Mouse (Mus musculus): ENCODE results near the gene Bet1l. TPM values are rescaled to one million over a fixed set of nuclear protein-coding genes. Genes with fewer than 3 reads are reported as not detected.

Bet1l gene
- polyA plus RNA-seq, 1 experiment from 2014 or later: 42.4 TPM

DNA sequence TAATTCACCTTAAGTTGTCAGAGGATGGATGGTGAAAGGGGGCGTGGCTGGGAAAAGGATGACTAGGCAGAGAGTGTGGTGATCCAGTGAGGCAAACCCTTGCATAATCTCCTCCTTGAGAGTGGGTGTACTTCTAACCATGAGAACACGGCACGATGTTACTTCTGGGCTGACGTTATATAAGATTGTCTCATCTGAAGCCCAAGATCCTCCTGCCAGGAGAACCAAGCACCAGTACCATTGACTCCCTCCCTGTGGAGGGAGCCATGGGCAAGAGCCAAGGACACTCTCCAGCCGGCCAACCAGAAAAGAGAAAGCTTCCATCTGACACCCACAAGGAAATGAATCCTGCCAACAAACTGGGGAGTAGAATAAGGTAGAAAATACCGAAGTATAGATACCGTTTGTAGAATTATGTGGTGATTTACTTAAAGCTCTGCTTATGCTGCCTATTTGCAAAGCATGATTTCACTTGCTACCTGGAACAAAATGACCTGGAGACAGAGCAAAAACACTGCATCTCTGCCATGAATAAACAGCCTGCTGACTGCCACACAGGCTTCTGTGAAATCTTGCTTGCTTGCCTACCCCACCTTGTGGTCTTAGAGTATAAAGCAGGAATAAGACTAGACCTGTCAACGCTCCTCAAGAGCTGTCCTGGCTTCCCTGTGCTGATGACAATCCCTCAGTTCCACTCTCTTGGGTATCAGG is 29.1 kb downstream of the Bet1l start:
- peak overlapping the region; percentile 54 for H3K4me2 ChIP-seq (replicated peaks; ENCODE audit: low read depth)
- H3K9me3 ChIP-seq (ENCODE audit: control insufficient read depth): no peaks in the 10 kb centered on the region
- peak; percentile 84 for ATAC-seq
- peak; percentile 77 for TF ChIP-seq CTCF (IDR thresholded peaks at IDR 0.05; ENCODE audit: low read depth)
- H3K4me3 ChIP-seq (ENCODE audit: low read depth, low read length): peak overlapping the region; percentile 11; the same call in 1 of the 2 replicates
- no peaks in the 10 kb centered on the region for H3K36me3 ChIP-seq (ENCODE audit: control insufficient read depth, insufficient read depth)
- no peaks in the 10 kb centered on the region for H3K27me3 ChIP-seq (replicated peaks; ENCODE audit: control insufficient read depth, insufficient read depth, low read length)
- H3K9ac ChIP-seq (ENCODE audit: low read depth, low read length): no peak overlapping the region
- no peaks in the 10 kb centered on the region for H3K4me1 ChIP-seq (replicated peaks; ENCODE audit: control insufficient read depth, insufficient read depth, low read length)
- WGBS: 13% methylated on average over 8 of the region's 8 CpGs
- H3K27ac ChIP-seq (ENCODE audit: low read depth, low read length): no peak overlapping the region

DNA sequence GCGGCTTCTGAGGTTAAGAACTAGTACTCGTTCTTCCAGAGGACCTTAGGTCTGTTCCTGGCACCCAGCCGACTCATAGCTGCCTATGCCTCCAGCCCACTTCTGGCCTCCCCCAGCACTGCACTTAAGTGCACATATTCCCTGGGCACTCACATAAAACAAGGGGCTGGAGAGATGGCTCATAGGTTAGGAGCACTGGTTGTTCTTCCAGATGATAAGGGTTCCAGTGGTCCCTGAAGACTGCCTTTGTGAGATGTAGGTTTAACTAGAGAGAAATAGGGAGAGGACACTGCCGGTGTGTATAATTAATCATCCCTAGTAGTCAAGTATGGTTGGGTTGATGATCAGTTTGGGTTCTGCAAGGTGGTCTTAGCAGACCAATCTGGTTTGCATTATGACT is 34.6 kb downstream of the Bet1l start:
- Histone ChIP-seq H3K27me3 (replicated peaks; ENCODE audit: control insufficient read depth, insufficient read depth, low read length) (0 out of 2 replicates have a peak, but pooled peaks cover 5% of the 10 kb centered on the region), H3K4me3 (ENCODE audit: low read depth, low read length) (no peak overlapping the region), H3K9ac (ENCODE audit: low read depth, low read length) (no peak overlapping the region), H3K36me3 (ENCODE audit: control insufficient read depth, insufficient read depth) (no peaks in the 10 kb centered on the region), H3K9me3 (ENCODE audit: control insufficient read depth) (no peaks in the 10 kb centered on the region), H3K4me1 (replicated peaks; ENCODE audit: control insufficient read depth, insufficient read depth, low read length) (no peaks in the 10 kb centered on the region), H3K4me2 (replicated peaks; ENCODE audit: low read depth) (no peak overlapping the region), H3K27ac (ENCODE audit: low read depth, low read length) (no peak overlapping the region)
- no peak for ATAC-seq
- 84% methylated on average over 4 of the region's 4 CpGs for WGBS
- TF ChIP-seq CTCF (IDR thresholded peaks at IDR 0.05; ENCODE audit: low read depth): no peak

DNA sequence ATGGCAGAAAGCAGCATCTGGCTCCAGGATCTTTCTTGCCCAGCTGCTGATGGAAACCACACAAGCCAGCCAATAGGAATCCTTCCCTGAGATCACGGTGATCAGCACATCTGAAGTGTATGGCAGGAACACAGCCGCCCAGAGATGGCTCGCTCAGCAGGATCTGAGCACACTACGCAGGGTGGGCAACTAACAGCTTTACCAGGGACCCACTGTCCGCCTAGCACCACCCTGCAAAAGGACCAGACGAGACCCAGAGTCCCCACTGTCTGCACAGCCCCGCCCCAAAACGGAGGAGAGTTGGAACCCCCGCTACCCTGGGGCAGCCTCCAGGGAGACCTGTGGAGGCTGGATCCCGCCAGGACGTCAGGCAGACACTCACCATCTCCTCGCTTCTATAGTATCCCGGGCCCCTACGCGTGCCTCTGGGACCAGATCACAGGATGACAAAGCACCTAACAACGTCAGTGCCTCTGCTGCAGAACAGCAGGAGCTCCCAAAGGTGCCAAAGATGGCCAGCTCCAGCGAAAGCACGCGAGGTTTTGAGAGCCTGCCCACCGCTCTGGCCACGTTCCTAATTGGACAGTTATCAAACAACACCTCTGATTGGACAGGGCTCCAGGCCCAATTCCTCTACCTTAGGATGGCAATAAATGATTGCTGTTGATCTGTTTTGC is 35.6 kb downstream of the Bet1l start, which contains the start of gene Zfp941:
Gene Zfp941, minus strand, starts transcription at position 526 of the 677 bp plus-strand sequence.
- ATAC-seq: peak; percentile 57

DNA sequence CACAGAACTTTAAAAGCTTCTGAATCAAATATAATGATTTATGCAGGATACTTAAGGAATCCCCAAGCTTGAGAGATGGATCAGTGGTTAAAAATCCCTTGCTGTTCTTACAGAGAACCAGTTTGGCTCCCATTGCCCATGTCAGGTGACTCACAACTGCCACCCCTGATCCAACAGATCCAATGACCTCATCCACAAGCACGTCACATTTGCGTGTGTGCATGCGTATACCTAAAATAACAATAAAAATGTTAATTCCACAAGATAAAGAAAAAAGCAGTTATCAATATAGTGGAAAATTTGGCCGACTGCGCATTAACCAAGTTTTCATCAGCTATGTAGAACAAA is 36.1 kb downstream of the Bet1l start:
- Histone ChIP-seq H3K4me1 (replicated peaks; ENCODE audit: control insufficient read depth, insufficient read depth, low read length) (no peaks in the 10 kb centered on the region), H3K9ac (ENCODE audit: low read depth, low read length) (no peak overlapping the region), H3K4me3 (ENCODE audit: low read depth, low read length) (0 out of 2 replicates have a peak overlapping the region, but pooled peaks have one; percentile 29), H3K27ac (ENCODE audit: low read depth, low read length) (no peak overlapping the region), H3K9me3 (ENCODE audit: control insufficient read depth) (no peaks in the 10 kb centered on the region), H3K36me3 (ENCODE audit: control insufficient read depth, insufficient read depth) (no peaks in the 10 kb centered on the region), H3K27me3 (replicated peaks; ENCODE audit: control insufficient read depth, insufficient read depth, low read length) (0 out of 2 replicates have a peak, but pooled peaks cover 5% of the 10 kb centered on the region), H3K4me2 (replicated peaks; ENCODE audit: low read depth) (peak overlapping the region; percentile 65)
- ATAC-seq: no peak
- 49% methylated on average over 5 of the region's 5 CpGs for WGBS
- no peak for TF ChIP-seq CTCF (IDR thresholded peaks at IDR 0.05; ENCODE audit: low read depth)

More for the DNA sequence above, 35.6 kb downstream of the Bet1l start, which contains the start of gene Zfp941:
- Histone ChIP-seq H3K36me3 (ENCODE audit: control insufficient read depth, insufficient read depth) (no peaks in the 10 kb centered on the region), H3K9me3 (ENCODE audit: control insufficient read depth) (no peaks in the 10 kb centered on the region), H3K4me2 (replicated peaks; ENCODE audit: low read depth) (peak within 1 kb of the TSS; percentile 65), H3K27ac (ENCODE audit: low read depth, low read length) (no peak within 1 kb of the TSS), H3K4me3 (ENCODE audit: low read depth, low read length) (peak within 1 kb of the TSS; percentile 29), H3K9ac (ENCODE audit: low read depth, low read length) (no peak within 1 kb of the TSS; the same call in 1 of the 2 replicates), H3K4me1 (replicated peaks; ENCODE audit: control insufficient read depth, insufficient read depth, low read length) (no peaks in the 10 kb centered on the region), H3K27me3 (replicated peaks; ENCODE audit: control insufficient read depth, insufficient read depth, low read length) (0 out of 2 replicates have a peak, but pooled peaks cover 5% of the 10 kb centered on the region)
- no peak for TF ChIP-seq CTCF (IDR thresholded peaks at IDR 0.05; ENCODE audit: low read depth)
- WGBS: 5% methylated on average over 21 of the region's 21 CpGs

DNA sequence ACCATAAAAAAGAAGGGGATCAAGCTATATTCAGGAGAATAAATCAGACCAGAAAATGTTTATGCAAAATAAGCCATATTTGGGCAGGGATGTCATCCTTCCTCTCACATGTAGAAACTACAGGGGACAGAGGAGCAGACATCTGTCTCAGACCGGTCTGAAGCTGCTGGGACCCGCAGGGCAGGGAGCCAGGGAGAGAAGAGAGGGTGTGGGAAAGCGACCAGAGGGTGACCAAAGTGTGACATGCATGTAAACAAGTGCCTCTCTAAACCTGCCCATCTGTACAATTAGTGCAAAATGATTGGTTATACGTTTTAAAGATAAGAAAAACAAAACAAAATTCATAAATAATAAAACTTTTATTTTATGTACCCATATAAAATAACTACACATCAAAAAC is 37.2 kb downstream of the Bet1l start:
- H3K27me3 ChIP-seq (replicated peaks; ENCODE audit: control insufficient read depth, insufficient read depth, low read length): 0 out of 2 replicates have a peak, but pooled peaks cover 5% of the 10 kb centered on the region
- no peaks in the 10 kb centered on the region for H3K4me1 ChIP-seq (replicated peaks; ENCODE audit: control insufficient read depth, insufficient read depth, low read length)
- no peak overlapping the region for H3K4me2 ChIP-seq (replicated peaks; ENCODE audit: low read depth)
- H3K36me3 ChIP-seq (ENCODE audit: control insufficient read depth, insufficient read depth): no peaks in the 10 kb centered on the region
- no peak overlapping the region for H3K4me3 ChIP-seq (ENCODE audit: low read depth, low read length)
- no peak for TF ChIP-seq CTCF (IDR thresholded peaks at IDR 0.05; ENCODE audit: low read depth)
- 59% methylated on average over 4 of the region's 4 CpGs for WGBS
- no peaks in the 10 kb centered on the region for H3K9me3 ChIP-seq (ENCODE audit: control insufficient read depth)
- no peak overlapping the region for H3K9ac ChIP-seq (ENCODE audit: low read depth, low read length)
- H3K27ac ChIP-seq (ENCODE audit: low read depth, low read length): no peak overlapping the region
- no peak for ATAC-seq

DNA sequence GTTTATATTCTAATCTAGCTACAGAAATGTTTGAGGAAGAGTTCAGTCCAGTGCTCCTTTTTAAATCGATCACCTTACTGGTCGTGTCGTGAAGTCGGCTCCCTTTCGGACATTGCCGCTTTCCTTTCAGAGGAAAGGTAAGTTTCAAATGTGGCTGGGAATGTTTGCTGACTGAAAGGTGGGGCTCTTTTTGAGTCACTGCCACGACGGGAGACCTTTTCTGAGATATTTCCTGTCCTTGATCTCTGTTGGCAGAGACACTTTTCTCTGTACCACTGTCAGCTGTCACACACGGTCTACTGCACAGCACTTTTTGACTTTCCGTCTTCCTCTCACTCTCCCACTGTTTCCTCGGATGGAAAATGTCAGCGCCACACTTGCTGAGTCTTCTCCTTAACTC is 44.5 kb downstream of the Bet1l start:
- no peak for ATAC-seq
- Histone ChIP-seq H3K4me2 (replicated peaks; ENCODE audit: low read depth) (no peak overlapping the region), H3K4me1 (replicated peaks; ENCODE audit: control insufficient read depth, insufficient read depth, low read length) (no peaks in the 10 kb centered on the region), H3K9me3 (ENCODE audit: control insufficient read depth) (no peaks in the 10 kb centered on the region), H3K4me3 (ENCODE audit: low read depth, low read length) (no peak overlapping the region), H3K9ac (ENCODE audit: low read depth, low read length) (no peak overlapping the region), H3K27ac (ENCODE audit: low read depth, low read length) (no peak overlapping the region), H3K36me3 (ENCODE audit: control insufficient read depth, insufficient read depth) (no peaks in the 10 kb centered on the region), H3K27me3 (replicated peaks; ENCODE audit: control insufficient read depth, insufficient read depth, low read length) (no peaks in the 10 kb centered on the region)
- no peak for TF ChIP-seq CTCF (IDR thresholded peaks at IDR 0.05; ENCODE audit: low read depth)
- WGBS: 83% methylated on average over 12 of the region's 12 CpGs

Data from intestine, postnatal 0 days (tissue).